Mouse (Mus musculus) liver, adult 2 months (tissue): Measurements from ENCODE around the gene Slc46a2.

Experiments
- CTCF ChIP-seq: fragments of 200-500 bp; IDR thresholded peaks from 2 replicates; pipeline ENCODE4 v1.5.1; 2011; ENCODE audit warnings: low read depth, low read length, control low read depth
- POLR2A ChIP-seq: fragments of 200-500 bp; IDR thresholded peaks from 2 replicates; pipeline ENCODE4 v1.6.1; 2011; ENCODE audit warnings: low read length, control low read depth; ENCODE audit not compliant: insufficient read depth; ENCODE audit errors: extremely low read depth

DNA sequence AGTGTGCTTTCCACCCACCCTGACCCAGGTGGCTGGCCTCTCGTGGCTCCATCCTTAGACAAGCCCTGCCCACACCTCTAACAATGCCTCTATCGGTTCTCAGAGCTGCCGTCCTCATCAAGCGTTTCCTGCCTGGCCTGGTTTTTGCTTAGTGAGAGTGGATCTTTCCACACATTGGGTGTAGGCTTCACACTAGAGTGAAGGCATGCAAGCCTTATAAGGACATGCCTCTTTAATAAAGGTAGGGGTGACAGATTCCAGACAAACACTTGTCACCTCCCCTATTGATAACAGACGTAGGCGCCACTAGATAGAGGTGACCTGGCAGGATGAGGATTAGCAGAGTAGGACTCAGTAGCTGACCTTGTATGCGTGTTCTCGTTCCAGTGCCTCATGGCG is 16.3 kb downstream of the Slc46a2 start:
- TF ChIP-seq CTCF (no peak), POLR2A (no peak)
